Mouse (Mus musculus) ZHBTc4 (cell line): ENCODE measurements around the gene Dock8.
A peak's percentile ranks its signal among the peaks of the same experiment; 100 is the strongest.

Experiments used
- DNase-seq: peaks from one replicate; pipeline ENCODE4 v3.0.0-alpha.2; 2011; ENCODE audit warnings: low read depth, low spot score

The Dock8 gene

DNA sequence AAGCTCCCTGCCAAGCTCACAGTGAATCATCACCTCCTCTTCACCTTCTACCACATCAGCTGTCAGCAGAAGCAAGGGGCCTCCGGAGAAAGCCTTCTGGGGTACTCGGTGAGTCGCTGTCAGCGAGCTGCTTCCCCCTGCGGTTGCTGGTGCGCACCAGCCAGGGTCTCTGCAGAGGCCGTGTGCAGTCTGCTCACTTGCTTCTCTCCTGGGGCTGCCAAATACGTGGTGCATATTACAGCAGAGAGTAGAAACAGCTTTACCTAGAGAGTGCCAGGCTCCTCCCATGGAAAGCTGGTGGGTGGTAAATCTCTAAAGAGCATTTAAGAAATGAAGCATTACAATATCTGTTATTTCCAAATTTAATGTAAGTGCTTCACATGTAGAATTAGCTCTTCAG is 123.1 kb downstream of the Dock8 start:
- no peak for DNase-seq

DNA sequence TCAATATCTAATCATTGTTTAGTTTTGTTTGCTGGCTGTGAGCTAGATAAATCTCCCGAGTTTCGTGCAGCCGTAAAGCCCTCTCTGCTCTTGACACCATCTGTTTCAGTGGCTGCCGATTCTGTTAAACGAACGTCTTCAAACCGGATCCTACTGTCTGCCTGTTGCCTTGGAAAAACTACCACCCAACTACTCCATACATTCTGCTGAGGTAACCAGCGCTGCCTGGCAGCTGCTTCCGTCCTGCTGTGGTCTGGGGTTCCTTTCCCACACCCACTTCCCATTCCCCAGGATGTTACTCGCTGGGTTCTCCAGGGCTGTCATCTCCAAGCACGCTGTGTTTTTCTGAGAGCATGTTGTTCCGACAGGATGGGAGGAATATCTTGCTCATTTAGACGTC is 123.7 kb downstream of the Dock8 start:
- DNase-seq, result no peak

DNA sequence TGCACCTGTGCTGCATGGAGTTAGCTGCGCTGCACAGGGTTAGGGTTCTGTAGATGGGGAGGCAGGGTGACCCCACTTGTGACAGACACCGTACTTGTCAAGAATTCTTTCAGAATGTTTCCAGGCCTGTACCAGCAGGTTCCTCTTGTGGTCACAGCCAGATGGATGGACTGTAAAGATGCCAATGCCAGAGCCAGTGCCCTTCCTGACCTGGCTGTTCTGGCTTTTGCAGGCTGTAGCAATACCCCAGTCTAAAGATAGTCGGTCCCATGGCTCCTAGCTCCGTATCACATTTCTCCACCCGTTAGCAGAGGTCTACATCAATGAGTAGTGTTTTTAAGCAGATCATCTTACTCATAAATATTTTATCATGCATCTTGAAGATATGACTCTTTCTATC is 124.1 kb downstream of the Dock8 start:
- no peak for DNase-seq

- peak; percentile 49 for DNase-seq
Observed at GRCm38 (mm10) chr19:25132322-25132721, 133.0 kb downstream of the Dock8 start.

DNA sequence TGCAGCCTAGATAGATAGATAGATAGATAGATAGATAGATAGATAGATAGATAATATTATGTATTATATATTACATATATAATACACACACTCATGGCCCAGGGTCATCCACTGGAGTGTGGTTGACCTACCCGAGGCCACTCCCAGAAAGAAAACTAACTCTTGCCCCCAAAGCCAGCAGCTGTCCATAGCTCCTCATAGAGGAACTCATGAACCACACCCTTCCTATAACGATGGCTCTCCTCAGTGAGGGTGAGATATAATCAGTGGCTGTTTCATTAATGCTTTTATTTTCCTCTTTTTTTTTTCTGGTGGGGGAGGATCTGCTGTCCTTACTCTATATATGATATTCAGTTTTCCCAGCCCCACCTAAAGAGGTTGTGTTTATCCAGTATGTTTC is 134.6 kb downstream of the Dock8 start:
- no peak for DNase-seq

DNA sequence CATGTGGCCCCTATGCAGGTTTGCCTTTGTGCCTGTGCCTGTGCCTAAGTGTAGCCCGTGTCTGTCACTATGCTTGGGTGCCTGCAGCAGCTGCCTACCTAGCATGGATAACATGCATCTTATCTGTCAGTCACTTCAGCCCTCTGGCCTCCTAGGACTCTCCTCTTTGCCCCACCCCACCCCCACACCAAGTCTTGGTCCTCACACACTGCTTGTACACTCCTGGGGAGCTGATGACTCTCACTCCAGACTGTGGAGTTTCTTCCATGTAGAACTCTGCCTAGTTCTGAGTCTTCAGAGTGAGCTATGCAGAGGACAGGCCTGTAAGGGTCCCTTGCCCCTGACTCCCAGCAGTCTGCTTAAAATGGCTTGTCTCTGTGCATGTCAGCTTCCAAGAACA is 136.8 kb downstream of the Dock8 start:
- no peak for DNase-seq

DNA sequence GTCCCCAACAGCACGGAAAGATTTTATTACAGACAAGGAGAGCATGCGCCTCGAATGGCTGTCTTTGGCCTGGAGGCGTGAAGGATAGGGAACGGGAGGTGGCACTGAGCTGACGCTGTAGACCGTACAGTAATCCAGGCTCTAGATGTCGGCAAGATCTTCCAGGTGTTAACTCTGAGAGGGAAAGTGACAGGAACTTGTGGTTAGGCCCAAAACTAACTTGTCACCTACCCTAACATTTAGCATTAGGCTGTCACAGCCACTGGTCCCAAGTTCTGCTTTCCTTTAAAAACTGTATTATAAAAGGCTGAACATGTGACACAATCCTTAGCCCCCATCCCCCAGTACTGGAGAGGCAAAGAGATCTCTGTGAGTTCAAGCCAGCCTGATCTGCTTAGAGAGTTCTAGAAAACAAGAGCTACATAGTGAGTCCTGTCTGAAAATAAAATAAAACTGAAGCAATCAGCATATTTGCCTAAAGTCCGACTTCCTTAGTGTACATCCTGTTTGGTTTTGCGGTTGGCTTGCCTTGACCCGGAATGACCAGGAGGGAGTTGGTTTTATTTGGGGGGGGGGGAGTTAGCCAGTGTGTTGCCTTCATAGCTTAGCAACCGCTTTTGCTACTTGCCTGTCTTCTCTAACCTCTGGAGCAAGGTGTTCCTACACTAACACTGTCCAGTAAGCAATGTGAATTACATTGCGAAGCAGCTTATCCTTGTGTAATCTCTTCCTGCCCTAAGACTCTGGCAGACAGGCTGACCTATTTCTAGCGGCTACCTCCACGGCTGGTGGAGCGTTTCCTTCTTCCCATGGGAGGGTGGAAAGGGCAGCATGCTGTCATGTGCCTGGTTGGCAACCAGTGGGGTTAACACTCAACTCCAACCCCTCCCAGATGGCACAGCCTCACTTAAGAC is 138.8 kb downstream of the Dock8 start:
- DNase-seq, result no peak

DNA sequence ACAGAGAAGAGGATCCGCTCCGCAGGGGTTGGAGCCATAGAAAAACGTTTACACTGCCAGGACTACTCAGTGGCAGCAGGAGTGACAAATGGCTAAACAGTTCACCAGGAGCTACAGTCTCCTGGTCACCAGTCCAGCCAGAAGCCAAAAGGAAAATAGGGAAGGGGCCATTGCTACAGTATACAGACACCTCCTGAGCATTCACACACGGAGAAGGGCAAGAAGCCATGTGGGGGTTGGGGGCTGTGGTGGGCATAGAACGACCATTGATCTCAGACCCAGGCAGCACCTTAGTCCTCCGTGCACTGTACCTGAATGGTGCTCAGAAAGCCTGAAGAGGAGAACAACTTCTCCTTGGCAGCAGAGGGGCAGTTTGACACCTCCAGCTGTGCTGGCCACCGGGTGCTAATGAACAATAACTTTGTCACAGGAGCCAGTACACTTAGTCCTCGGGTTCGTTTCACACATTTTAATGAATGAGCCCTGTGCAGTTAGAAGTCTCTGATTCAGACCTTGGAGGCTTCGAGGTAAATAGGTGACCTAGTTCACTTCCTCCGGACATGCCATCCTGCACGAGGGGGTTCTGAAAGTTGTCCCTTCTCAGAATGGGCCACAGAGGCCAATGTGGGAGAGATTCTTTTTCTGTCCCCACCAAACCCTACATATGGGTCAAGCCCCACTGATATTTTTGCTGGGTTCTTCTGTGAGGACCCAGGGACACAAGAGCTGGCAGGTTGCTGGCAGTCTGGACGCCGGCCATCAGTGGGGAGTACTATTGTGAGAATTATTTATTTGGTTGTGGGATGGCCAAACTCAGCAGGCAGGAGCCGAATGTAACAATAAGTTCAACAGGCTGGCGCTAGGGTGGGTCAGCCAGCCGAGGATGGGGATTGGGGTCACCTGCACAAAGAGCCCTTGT is 145.0 kb downstream of the Dock8 start:
- DNase-seq, result no peak

DNA sequence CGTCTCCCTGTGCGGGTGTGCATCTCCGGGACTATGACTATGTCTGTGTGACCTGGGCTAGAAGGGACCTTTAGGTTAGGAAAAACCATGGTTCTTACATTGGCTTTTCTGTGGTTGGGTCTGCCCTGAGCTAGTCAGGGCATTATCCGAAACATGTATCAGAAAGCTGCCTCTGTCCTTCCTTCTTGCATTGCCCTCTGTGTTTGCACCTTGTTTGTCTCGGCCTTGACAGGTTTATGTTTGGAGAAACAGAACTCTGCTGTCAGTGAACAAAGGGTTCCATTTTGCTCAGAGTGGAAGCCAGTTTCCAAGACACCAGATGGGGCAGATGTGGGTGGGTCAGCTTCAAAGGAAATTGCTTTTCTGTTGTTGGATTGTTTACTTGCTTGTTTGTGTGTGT is 145.8 kb downstream of the Dock8 start:
- DNase-seq, result no peak

- no peak for DNase-seq
Observed at GRCm38 (mm10) chr19:25146122-25146521, 146.8 kb downstream of the Dock8 start.

DNA sequence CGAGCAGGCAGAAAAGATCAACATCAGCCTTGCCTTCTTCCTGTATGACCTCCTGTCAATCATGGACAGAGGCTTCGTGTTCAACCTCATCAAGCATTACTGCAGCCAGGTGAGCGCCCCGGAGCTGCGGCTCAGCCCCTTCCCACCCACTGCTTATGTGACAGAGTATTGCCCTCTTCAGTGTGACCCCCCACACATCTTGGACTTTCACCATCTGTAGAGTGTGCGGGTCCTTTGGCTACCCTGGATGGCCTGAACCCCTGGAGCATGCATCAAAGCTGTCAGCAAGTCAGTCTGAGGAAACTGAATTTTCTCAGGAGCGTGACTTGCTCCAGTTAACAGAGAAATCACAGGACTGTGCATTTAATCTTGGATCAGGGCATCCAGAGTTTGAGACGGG is 150.5 kb downstream of the Dock8 start:
- DNase-seq, result no peak

DNA sequence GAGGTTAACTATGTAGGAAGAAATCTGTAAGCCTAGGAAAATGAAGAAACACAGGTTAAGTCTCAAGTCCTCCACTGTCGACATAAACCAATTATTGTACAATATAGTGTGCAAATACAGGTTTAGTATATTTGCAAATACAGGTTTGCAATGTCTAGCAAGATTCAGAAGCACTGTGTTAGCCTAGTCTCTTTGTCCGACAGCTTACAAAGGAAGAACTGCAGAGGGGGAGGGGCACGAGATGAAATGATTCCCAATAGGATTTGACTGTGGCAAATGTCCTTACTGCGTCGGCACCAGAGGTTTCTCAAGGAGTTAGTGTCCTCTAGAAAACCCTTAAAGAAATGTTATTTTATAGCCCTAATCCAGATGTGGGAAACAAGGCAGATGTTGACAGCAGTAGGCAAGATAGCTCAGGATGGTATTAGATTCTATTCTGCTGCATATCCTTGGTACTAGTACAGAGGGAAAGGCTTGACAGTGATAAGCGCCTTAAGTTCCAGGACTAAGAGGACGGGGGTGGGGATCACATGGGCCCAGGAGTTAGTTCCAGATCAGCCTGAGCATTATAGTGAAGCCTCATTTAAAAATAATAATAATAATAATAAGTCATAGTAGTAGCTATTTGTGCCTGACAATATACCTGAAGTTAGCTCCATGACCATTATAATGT is 155.3 kb downstream of the Dock8 start:
- DNase-seq, result no peak

- no peak for DNase-seq
Observed at GRCm38 (mm10) chr19:25155250-25155649, 155.9 kb downstream of the Dock8 start.

DNA sequence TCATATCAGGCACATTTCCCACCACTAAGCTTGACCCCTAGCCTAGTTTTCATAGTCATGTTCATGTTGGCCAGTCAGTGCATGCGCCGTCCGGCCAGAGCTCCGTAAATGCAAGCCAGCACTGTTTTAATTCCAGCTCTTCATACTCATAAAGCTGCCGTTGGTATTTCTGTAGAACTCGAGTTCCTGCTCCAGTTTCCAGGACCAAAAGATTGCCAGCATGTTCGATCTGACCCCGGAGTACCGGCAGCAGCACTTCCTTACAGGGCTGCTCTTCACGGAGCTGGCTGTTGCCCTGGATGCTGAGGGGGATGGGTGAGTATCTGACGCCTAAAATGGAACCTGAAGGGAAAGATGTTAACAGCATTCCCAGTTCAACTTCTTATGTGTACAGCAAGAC is 156.4 kb downstream of the Dock8 start:
- no peak for DNase-seq

GRCm38 (mm10) chr19:25162270-25162669 is 162.9 kb downstream of the Dock8 start:
- DNase-seq, result no peak

- DNase-seq, result no peak
Observed at GRCm38 (mm10) chr19:25163426-25163825, 164.1 kb downstream of the Dock8 start.

- no peak for DNase-seq
Observed at GRCm38 (mm10) chr19:25166412-25166811, 167.1 kb downstream of the Dock8 start.

DNA sequence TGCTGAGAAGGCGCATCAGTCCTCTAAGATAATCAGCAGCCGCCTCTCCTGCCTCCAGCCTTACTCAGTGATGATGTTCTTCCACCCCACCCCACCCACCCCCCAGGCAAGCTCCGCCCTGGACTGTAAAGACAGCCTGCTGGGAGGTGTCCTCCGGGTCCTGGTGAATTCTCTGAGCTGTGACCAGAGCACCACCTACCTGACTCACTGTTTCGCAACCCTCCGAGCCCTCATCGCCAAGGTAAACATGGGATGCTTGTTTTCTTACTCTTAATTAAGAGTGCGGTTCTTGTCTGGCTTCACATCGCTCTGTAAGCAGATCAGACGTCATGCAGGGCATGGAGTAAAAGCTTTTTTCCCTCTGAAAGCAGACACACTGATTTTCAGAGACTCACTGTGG is 172.1 kb downstream of the Dock8 start:
- no peak for DNase-seq

DNA sequence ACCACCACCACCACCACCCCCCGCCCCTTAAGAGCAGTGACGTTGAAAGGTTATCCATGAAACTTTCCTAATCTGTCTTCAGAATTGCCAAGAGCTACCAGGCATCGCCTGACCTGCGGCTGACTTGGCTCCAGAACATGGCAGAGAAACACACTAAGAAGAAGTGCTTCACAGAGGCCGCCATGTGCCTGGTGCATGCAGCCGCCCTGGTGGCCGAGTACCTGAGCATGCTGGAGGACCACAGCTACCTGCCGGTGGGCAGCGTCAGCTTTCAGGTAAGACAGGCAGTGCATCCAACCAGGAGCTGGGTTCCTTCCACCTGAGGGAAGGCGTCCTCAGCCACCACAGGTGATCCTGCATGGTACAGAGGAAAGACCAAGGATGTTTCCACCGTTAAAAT is 177.4 kb downstream of the Dock8 start:
- no peak for DNase-seq

DNA sequence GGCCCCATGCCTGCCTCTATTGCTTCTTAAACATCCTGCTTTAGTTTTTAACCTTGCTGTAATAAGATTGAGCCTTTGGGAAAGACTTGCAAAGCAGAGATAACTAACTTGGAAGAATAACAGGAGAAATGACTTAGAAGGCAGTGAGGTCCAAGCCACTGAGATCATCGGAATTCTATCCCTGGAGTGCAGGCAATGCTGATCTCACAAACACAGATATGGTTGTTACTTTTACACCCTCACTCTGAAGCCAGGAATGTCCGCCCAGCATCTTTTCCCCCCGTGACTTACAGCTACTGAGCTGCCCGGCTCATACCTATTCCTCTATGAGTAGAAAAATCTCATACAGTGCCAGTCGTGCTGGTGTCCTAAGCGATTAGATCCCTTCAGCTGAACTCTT is 180.7 kb downstream of the Dock8 start:
- no peak for DNase-seq

DNA sequence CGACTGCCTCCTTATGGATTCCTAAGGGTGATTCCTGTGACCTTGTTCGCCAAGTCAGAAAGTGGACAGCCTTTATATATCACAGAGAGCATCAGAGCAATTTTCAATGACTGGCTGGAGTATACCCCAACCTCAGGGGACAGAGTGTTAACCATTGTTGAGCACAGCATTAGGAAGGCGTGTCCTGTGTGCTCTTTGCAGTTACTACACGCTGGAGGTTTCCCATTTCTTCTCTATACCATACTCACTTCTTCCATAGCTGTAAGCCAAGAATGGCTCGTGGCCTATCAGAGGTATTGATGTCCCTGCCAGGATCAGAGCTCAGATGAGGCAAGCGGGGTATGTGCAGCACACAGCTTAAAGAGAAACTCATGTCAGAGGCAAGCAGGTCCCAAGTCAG is 181.2 kb downstream of the Dock8 start:
- no peak for DNase-seq

DNA sequence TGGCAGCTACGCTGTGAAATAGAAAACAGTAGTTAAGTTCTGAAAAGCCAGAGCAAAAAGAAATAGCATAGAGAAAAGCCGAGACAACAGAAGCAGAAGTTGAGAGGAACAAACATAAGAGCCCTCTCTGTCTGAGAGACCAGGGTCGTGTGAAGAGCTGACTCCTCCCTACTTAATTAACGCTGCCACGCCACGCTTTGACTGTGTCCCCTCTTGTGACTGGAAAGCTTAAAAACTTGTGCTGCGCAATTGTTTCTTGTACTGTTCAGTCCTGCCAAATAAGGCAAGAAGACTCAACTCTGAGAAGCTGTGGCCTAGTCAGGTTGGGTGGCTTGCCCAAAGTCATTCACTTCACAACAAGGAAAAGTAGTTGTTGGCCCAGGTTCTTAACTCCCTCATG is 184.7 kb downstream of the Dock8 start:
- DNase-seq, result no peak
